In genomic region chr7:81825381-81825780, GRCm38 (mm10) we compare ENCODE assay signal across 9 mouse cellular contexts. TPM values are rescaled to one million over a fixed set of nuclear protein-coding genes. Genes with fewer than 3 reads are reported as not detected.
DNase-seq lines count a peak whose midpoint lies in the region; ATAC-seq and TF ChIP-seq lines count a peak whose summit lies in the region.
"Had no signal": no experiment of that assay in that cellular context is flagged by ENCODE, and none has a peak within 500 bp of the region (broad histone marks: within the 10 kb centered on the region; RNA-seq: fewer than 3 reads in every experiment).

No protein-coding gene starts in this region.

- peaks cover 21% of the 10 kb centered on the region for H3K4me1 ChIP-seq in liver, adult 2 months (ENCODE audit: control insufficient read depth, insufficient read depth, low read length)
- H3K4me1 ChIP-seq in liver, embryonic 11.5 days (replicated peaks; ENCODE audit: control insufficient read depth, insufficient read depth, low read length): peaks cover 26% of the 10 kb centered on the region
- H3K4me1 ChIP-seq in midbrain, embryonic 16.5 days (ENCODE audit: control insufficient read depth, insufficient read depth, low read length): peaks cover 34% of the 10 kb centered on the region

- no peak overlapping the region for H3K9ac ChIP-seq in liver, adult 2 months (ENCODE audit: low read depth, low read length)
- no peak overlapping the region for H3K9ac ChIP-seq in liver, embryonic 11.5 days (ENCODE audit: low read depth, low read length)
- 0 out of 2 replicates have a peak overlapping the region, but pooled peaks have one; percentile 16 for H3K9ac ChIP-seq in midbrain, embryonic 16.5 days (ENCODE audit: low read depth, low read length)

- H3K27ac ChIP-seq in liver, adult 2 months (replicated peaks; ENCODE audit: insufficient read depth, low read depth, low read length): no peak overlapping the region
- no peak overlapping the region for H3K27ac ChIP-seq in liver, embryonic 11.5 days (ENCODE audit: low read depth, low read length)
- H3K27ac ChIP-seq in midbrain, embryonic 16.5 days (ENCODE audit: low read length): no peak overlapping the region

- H3K4me3 ChIP-seq in liver, adult 2 months (ENCODE audit: insufficient read depth, low read depth, low read length): no peak overlapping the region
- no peak overlapping the region for H3K4me3 ChIP-seq in liver, embryonic 11.5 days (ENCODE audit: low read depth, low read length)
- no peak overlapping the region for H3K4me3 ChIP-seq in midbrain, embryonic 16.5 days (ENCODE audit: low read depth, low read length)

- 4% methylated on average over 3 of the region's 3 CpGs for WGBS in liver, adult 2 months
- WGBS in liver, embryonic 11.5 days: 69% methylated on average over 3 of the region's 3 CpGs
- WGBS in midbrain, embryonic 16.5 days: 34% methylated on average over 3 of the region's 3 CpGs

- peak; percentile 39 to 67 for DNase-seq in adrenal gland, adult (ENCODE audit: inconsistent age in 2 of 2, low spot score in 1 of 2)
- no peak for DNase-seq in adrenal gland, postnatal 4 days (ENCODE audit: low spot score in 2 of 2)
- DNase-seq in liver, adult 2 months (ENCODE audit: extremely low read depth, low read depth, low spot score): peak; percentile 22
- DNase-seq in liver, embryonic 11.5 days (ENCODE audit: low spot score): no peak
- peak; percentile 61 for DNase-seq in heart, postnatal 4 days
- DNase-seq in ovary, postnatal 14 days (ENCODE audit: low spot score): no peak
- no peak for DNase-seq in thymus, postnatal 25 days

- peaks cover 34% of the 10 kb centered on the region; the same call in 1 of the 2 replicates for H3K79me2 ChIP-seq in liver, adult 2 months (ENCODE audit: control insufficient read depth, insufficient read depth, low read length)

- H3K27me3 ChIP-seq in liver, adult 2 months (ENCODE audit: control insufficient read depth, insufficient read depth, low read length): no peaks in the 10 kb centered on the region
- H3K27me3 ChIP-seq in liver, embryonic 11.5 days (replicated peaks; ENCODE audit: control insufficient read depth, insufficient read depth, low read length): no peaks in the 10 kb centered on the region
- no peaks in the 10 kb centered on the region for H3K27me3 ChIP-seq in midbrain, embryonic 16.5 days (ENCODE audit: control insufficient read depth, insufficient read depth, low read depth, low read length)

- H3K9me3 ChIP-seq in liver, embryonic 11.5 days (ENCODE audit: control insufficient read depth, low read length): no peaks in the 10 kb centered on the region
- H3K9me3 ChIP-seq in midbrain, embryonic 16.5 days (replicated peaks; ENCODE audit: control insufficient read depth, low read length, poor library complexity, severe bottlenecking): no peaks in the 10 kb centered on the region

- TF ChIP-seq CTCF in liver, adult 2 months (IDR thresholded peaks at IDR 0.05; ENCODE audit: low read depth, low read length): no peak

- no peak overlapping the region for H3K4me2 ChIP-seq in liver, embryonic 11.5 days
- peak overlapping the region; percentile 41 for H3K4me2 ChIP-seq in midbrain, embryonic 16.5 days (ENCODE audit: low read length)

- TF ChIP-seq POLR2A in liver, adult 2 months (IDR thresholded peaks at IDR 0.05; ENCODE audit: extremely low read depth, insufficient read depth, low read length): no peak

- ATAC-seq in liver, embryonic 11.5 days (replicated peaks; ENCODE audit: low FRiP score): no peak
- no peak for ATAC-seq in midbrain, embryonic 16.5 days

- H3K36me3 ChIP-seq in liver, adult 2 months (ENCODE audit: control insufficient read depth, insufficient read depth, low read length): no peaks in the 10 kb centered on the region
- no peaks in the 10 kb centered on the region for H3K36me3 ChIP-seq in liver, embryonic 11.5 days (ENCODE audit: control insufficient read depth, insufficient read depth, low read length)
- no peaks in the 10 kb centered on the region for H3K36me3 ChIP-seq in midbrain, embryonic 16.5 days (ENCODE audit: control insufficient read depth, insufficient read depth, low read length)

RNA-seq across cellular contexts. Expression of gene Btbd1, which starts 3.9 kb away (rescaled TPM):
- 100 to 1,000 TPM; 101 to 102 TPM for total RNA-seq in adrenal gland, postnatal 4 days (2021)
- 29.9 and 31.7 TPM in 2 replicates for total RNA-seq in liver, adult 2 months (2014; rRNA removed)
- 12.5 and 13.3 TPM in 2 replicates for polyA plus RNA-seq in liver, adult 2 months (2012; rRNA removed)
- polyA plus RNA-seq in liver, embryonic 11.5 days (2014; fragmentation: Nextera tagmentation; extraction: Ambion mirVana): 52.0 and 52.7 TPM in 2 replicates
- 100 to 1,000 TPM; 128 to 133 TPM for total RNA-seq in heart, postnatal 4 days (2021)
- polyA plus RNA-seq in midbrain, embryonic 16.5 days (2015; fragmentation: Nextera tagmentation; extraction: Ambion mirVana): 89.1 and 98.2 TPM in 2 replicates

RNA-seq across cellular contexts. Expression of gene Gm10160, which starts 30.2 kb away (rescaled TPM):
- not detected for total RNA-seq in adrenal gland, postnatal 4 days (2021)
- not detected in 2 replicates for total RNA-seq in liver, adult 2 months (2014; rRNA removed)
- polyA plus RNA-seq in liver, adult 2 months (2012; rRNA removed): not detected in 2 replicates
- polyA plus RNA-seq in liver, embryonic 11.5 days (2014; fragmentation: Nextera tagmentation; extraction: Ambion mirVana): not detected in 2 replicates
- not detected for total RNA-seq in heart, postnatal 4 days (2021)
- polyA plus RNA-seq in midbrain, embryonic 16.5 days (2015; fragmentation: Nextera tagmentation; extraction: Ambion mirVana): not detected in 2 replicates
- total RNA-seq: common myeloid progenitor, adult 5-6 weeks had no signal

RNA-seq across cellular contexts. Expression of gene Tm6sf1, which starts 33.4 kb away (rescaled TPM):
- 10 to 100 TPM; 15.2 to 16.3 TPM for total RNA-seq in adrenal gland, postnatal 4 days (2021)
- 4.7 and 6.2 TPM in 2 replicates for total RNA-seq in liver, adult 2 months (2014; rRNA removed)
- polyA plus RNA-seq in liver, adult 2 months (2012; rRNA removed): 3.3 and 4.9 TPM in 2 replicates
- 12.1 and 12.5 TPM in 2 replicates for polyA plus RNA-seq in liver, embryonic 11.5 days (2014; fragmentation: Nextera tagmentation; extraction: Ambion mirVana)
- 10 to 100 TPM; 11.8 to 20.6 TPM for total RNA-seq in heart, postnatal 4 days (2021)
- 8.1 and 8.7 TPM in 2 replicates for polyA plus RNA-seq in midbrain, embryonic 16.5 days (2015; fragmentation: Nextera tagmentation; extraction: Ambion mirVana)

RNA-seq across cellular contexts. Expression of gene 3110040N11Rik, which starts 36.1 kb away (rescaled TPM):
- total RNA-seq in adrenal gland, postnatal 4 days (2021): 10 to 100 TPM; 36.2 to 42.9 TPM
- total RNA-seq in liver, adult 2 months (2014; rRNA removed): 27.8 and 36.3 TPM in 2 replicates
- polyA plus RNA-seq in liver, adult 2 months (2012; rRNA removed): 23.0 and 26.4 TPM in 2 replicates
- 45.8 and 58.9 TPM in 2 replicates for polyA plus RNA-seq in liver, embryonic 11.5 days (2014; fragmentation: Nextera tagmentation; extraction: Ambion mirVana)
- total RNA-seq in heart, postnatal 4 days (2021): 10 to 100 TPM; 25.4 to 28.0 TPM
- 53.2 and 58.7 TPM in 2 replicates for polyA plus RNA-seq in midbrain, embryonic 16.5 days (2015; fragmentation: Nextera tagmentation; extraction: Ambion mirVana)

Comparison
In these comparisons a context has a peak if more than half of its experiments do, and no peak if none do; other contexts are left out.
1. DNase-seq: peak in adrenal gland, adult (2 of 2), liver, adult 2 months (single experiment) and heart, postnatal 4 days (single experiment); none in adrenal gland, postnatal 4 days (0 of 2), liver, embryonic 11.5 days (single experiment), ovary, postnatal 14 days (single experiment) and thymus, postnatal 25 days (single experiment).